Mouse (Mus musculus) R1 (cell line): ENCODE results near the gene Sema3a.

Experiments used
- DNase-seq: peaks from one replicate; pipeline ENCODE4 v3.0.0-alpha.2; 2018; ENCODE audit warnings: low read depth, low spot score

The Sema3a gene

DNA sequence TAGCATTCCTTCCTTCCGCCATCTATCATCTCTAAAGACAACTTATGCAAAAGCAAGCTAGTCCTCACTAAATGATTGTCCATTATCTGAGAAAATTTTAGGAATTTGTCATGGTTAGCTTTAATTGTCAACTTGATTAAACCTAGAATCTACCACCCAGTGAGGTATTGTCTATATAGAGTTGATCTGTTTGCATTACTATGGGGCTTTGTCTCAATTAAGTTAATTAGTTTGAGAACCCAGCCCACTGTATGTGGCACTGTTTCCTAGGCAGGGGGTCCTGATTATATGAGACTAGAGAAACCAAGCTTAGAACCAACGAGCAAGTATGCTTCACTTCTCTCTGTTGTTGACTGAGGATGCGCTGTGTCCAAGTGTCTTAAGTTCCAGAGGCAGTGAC, 194.9 kb downstream of the Sema3a start:
- peak; percentile 8 for DNase-seq

GRCm38 (mm10) chr5:13327281-13327680, 202.1 kb downstream of the Sema3a start:
- no peak for DNase-seq

DNA sequence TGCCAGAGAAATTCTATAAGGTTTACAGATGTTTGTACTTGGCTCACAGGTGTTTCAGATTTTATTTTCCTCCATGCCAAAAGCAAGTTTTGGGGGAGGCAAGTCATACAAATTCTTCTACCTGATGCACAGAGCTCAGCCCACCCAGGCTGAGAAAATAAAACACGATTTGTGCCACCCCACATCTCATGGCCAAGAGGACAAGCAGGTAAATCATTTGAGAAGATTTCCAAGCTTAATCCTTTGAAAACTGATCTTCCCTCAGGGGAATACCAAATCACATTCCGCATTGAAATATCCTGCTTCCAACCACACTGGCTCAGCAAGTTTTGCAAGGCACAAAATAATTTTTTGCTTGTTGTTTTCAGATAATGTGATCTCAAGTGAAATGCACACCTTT, 206.2 kb downstream of the Sema3a start:
- DNase-seq = no peak

DNA sequence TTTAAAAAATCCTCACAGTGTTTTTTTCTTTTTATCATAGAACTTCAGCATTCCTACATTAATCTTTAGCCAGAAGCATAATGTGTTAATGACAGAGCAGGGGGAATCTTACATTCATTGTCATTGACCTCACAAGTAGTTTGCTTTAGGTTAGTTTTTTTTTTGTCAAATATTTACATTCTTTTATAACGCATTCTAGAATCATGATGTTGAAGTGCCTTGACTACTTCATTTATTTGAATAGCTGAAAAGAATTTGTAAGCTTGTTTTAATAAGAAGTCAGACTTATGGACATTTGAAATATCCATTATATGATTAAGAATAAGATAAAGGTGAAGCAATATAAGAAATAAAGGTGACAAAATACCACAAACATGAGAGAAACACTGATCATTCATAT, 212.5 kb downstream of the Sema3a start:
- DNase-seq = no peak

DNA sequence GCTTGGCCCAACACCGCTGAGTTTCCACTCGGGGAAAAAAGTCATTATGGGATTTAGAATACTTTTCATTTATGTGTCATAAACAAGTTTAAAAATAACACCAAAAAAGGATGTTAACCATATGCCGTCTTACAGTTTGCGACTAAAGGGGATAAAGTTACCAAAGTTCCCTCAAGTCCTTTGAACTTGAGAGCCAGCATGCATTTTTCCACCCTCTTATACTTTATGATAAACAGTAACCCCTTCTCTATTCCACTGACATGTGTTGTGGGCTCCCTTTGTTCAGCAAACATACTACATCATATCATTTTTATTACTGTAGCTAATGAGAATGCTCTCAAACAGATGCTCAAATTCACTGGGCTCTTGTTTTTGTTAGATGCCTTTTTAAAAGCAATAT, 221.9 kb downstream of the Sema3a start:
- no peak for DNase-seq

DNA sequence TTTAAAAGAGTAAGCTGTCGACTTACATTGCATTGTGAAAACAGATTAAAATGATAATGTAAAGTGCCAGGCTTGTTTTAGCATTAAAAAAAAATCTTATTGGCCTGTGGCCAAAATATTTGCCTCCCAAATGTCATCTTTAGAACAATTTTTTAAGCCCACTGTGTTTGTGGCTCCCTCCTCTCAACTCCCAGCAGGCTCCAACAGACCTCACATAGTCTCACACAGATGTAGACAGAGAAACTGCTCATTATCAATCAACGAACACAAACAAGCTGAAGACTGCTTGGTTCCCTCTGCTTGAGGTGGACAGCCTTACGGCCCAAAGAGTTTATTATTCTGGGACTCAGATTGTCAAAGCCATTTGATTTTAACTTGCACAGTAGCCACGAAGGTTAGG, 226.4 kb downstream of the Sema3a start:
- DNase-seq = no peak

DNA sequence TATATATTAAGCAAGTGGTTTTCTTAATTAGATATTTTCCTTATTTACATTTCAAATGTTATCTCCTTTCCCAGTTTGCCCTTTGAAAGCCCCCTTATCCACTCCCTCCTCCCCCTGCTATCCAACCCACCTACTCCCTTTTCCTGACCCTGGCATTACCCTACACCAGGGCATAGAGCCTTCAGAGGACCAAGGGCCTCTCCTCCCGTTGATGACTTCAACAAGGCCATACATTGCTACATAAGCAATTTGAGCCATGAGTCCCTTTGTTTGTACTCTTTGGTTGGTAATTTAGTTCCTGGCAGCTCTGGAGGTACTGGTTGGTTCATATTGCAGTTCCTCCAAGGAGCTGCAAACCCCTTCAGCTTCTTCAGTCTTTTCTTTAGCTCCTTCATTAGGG, 227.8 kb downstream of the Sema3a start:
- DNase-seq = no peak

DNA sequence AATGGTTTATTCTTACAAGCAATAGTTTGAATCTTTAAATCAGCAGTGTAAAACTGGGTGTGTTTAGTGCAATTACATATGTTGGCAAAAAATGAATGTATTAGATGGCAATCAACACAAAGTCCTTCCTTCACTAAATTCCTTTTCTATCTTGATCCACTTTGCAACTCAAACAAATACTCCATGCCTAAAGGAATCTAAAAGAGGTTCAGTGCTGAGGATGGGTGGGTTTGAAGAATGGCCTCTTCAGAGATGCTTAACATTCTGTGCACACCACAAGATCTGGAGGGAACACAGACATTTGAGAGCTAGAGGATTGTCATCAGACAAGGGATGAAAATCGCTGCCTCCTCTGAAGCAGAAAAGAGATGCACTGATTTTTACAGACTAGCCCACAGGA, 228.3 kb downstream of the Sema3a start:
- no peak for DNase-seq

GRCm38 (mm10) chr5:13354913-13355312, 229.7 kb downstream of the Sema3a start:
- no peak for DNase-seq

GRCm38 (mm10) chr5:13358770-13359169, 233.6 kb downstream of the Sema3a start:
- DNase-seq = no peak

DNA sequence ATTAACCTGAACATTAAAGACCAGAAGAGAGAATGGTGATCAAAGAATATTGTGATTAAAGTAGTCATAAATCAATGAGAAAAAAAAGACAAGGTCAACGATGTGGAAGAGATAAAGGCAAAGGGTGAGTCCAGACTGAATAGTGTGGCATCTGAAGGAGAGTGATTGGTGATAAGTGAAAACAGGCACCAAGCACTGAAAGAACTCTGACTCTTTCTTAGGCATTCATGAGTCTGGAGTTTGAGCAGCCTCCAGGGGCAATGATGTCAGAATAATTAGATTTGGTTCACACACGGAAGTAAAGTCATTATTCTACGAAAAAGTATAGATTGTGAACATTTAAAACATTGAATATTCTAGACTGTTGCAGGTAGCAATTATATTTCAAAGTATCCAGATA, 235.5 kb downstream of the Sema3a start:
- no peak for DNase-seq

DNA sequence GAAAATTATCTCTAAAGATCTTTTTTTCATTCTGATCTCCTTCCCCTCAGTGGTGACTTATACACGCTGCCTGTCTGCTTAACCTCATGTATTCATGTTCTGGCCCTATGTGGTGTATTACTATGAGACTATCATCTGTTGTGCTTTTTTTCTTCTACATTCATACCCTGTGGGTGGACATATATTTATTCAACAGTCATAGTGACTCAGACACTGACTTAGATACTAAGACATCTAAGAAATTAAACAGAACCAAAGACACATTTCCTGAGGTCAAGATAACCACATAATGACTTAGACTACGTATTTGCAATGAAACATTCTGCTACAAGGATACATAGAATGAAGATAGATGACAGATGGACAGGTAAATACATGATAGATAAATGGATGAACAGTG, 239.9 kb downstream of the Sema3a start:
- no peak for DNase-seq

DNA sequence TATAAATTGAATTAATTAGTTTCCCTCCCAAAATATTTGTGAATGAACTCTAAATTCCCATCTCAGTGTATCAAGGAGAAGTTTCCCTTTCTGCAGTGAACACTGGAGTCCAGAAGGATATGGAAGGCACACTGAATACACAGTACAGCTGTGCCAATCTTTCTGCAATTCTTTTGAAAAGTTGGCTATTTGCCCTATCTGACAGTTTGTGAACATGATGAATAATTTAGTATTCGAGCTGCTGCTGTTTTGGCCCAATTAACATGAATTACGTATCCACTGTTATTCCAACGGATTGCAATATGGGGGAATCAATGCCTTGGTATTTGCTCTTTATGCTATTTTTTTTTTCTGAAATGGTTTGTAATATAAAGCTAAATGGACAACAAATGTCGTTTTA, 254.0 kb downstream of the Sema3a start:
- no peak for DNase-seq

DNA sequence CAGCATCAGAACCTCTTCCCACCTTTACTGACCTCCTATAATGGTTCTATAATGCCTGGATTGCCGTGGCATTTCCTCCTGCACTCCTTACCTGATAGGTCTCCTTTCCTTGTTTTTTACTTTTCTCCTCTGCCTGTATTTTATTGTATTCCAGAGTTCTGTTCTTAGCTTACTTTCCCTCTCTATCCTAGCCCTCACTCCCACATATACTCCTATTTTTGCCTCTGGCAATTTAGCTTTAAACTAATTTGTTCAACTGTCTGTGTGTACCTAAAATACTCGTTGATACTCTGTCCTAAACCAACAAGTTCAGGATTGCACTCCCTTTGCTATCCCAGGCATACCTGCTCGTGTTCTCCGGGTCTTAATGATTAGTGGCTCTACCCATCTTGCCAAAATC, 258.8 kb downstream of the Sema3a start:
- DNase-seq = no peak

GRCm38 (mm10) chr5:13384714-13385113, 259.5 kb downstream of the Sema3a start:
- no peak for DNase-seq

GRCm38 (mm10) chr5:13386603-13387002, 261.4 kb downstream of the Sema3a start:
- no peak for DNase-seq

DNA sequence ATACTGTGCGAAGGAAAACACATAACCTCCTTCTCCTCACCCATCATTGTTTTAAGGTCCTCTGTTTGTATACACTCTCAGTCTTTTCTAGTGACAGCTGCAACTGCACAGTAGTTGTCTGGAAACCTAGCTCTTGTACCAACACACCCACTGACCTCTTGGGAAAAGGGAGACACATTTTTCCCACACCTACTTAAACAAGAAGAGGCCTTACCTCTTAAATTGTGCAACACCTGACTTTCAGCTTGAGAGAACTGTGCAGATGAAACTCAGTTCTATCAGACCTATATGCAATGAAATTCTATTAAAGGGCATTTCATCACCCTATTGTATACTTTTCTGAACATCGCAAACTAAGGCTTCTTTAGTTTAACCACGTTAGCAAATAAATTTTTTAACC, 262.5 kb downstream of the Sema3a start:
- DNase-seq = no peak

- DNase-seq = no peak
These were observed 264.8 kb downstream of the Sema3a start for GRCm38 (mm10) chr5:13389995-13390394.

- DNase-seq = peak; percentile 28
These were observed 280.2 kb downstream of the Sema3a start for GRCm38 (mm10) chr5:13405432-13405831.

DNA sequence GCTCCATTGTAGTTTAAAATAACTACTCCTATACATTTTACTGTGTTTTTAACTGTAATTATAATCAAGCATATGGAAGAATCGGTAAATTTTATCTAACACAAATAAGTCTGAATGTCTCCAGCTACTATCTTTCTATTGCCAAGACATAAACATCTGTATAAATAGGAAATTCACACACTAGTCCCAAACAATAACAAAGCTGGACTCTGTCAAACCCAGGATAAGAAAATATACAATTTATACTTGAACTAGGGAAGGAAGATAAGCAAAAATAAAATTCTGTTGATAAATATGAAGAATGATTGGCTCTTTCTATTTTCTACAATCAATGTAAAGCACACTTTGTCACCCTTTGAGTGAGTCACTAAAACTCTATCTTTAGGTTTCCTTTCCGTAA, 280.9 kb downstream of the Sema3a start:
- no peak for DNase-seq

DNA sequence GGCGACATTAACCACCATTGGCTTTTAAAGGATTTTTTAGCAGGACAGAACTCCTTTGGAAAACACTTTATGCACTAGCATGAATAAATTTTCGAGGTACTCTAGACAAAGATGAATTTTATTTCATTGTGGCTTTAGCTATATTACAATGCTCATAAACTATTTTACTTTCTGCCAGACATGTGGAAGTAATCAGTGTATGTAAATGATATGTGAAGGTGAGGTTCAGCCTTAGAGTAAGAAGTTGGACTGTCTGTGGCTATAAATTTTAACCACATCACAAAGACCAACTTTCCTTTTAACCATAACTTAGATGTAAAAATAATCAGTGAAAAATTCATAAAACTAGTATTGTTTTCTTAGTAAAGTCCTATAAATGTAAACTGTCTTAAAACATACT, 286.7 kb downstream of the Sema3a start:
- no peak for DNase-seq

- no peak for DNase-seq
These were observed 288.8 kb downstream of the Sema3a start for GRCm38 (mm10) chr5:13413915-13414525.

- peak; percentile 16 for DNase-seq
These were observed 291.9 kb downstream of the Sema3a start for GRCm38 (mm10) chr5:13416960-13417710.
